Mouse (Mus musculus) intestine, embryonic 14.5 days (tissue): Measurements from ENCODE around the gene Atoh7. TPM values are rescaled to one million over a fixed set of nuclear protein-coding genes. Genes with fewer than 3 reads are reported as not detected.
A peak's percentile ranks its signal among the peaks of the same experiment; 100 is the strongest.

Experiments used
- ATAC-seq: fragments of 200-750 bp; cut with Nextera tagmentation; replicated peaks from 2 replicates; pipeline ENCODE4 v1.8.0; 2017; ENCODE audit warnings: low read depth, moderate number of reproducible peaks, moderate TSS enrichment, moderate library complexity; ENCODE audit not compliant: low FRiP score, low TSS enrichment
- DNase-seq: peaks from one replicate; pipeline ENCODE4 v3.0.0-alpha.2; 2018; ENCODE audit warnings: low spot score
- H3K27ac ChIP-seq: fragments of 300-500 bp; sonication (generic); 2 replicates; pipeline ENCODE4 v1.5.1; 2014; ENCODE audit warnings: low read depth, mild to moderate bottlenecking, control low read depth
- H3K27me3 ChIP-seq: fragments of 300-500 bp; sonication (generic); replicated peaks from 2 replicates; pipeline ENCODE4 v1.6.1; 2014; ENCODE audit warnings: low read length, control low read depth; ENCODE audit not compliant: control insufficient read depth, insufficient read depth
- H3K36me3 ChIP-seq: fragments of 300-500 bp; sonication (generic); 2 replicates; pipeline ENCODE4 v1.6.1; 2014; ENCODE audit warnings: low read length, control low read depth; ENCODE audit not compliant: control insufficient read depth, insufficient read depth
- H3K4me1 ChIP-seq: fragments of 300-500 bp; sonication (generic); replicated peaks from 2 replicates; pipeline ENCODE4 v1.6.1; 2014; ENCODE audit warnings: low read length, control low read depth, mixed read lengths; ENCODE audit not compliant: control insufficient read depth, insufficient read depth
- H3K4me2 ChIP-seq: fragments of 300-500 bp; sonication (generic); 2 replicates; pipeline ENCODE4 v1.6.1; 2014; ENCODE audit warnings: low read length
- H3K4me3 ChIP-seq: fragments of 300-500 bp; sonication (generic); 2 replicates; pipeline ENCODE4 v1.5.1; 2014; ENCODE audit warnings: low read depth, low read length, control low read depth, mixed read lengths
- H3K9ac ChIP-seq: fragments of 300-500 bp; sonication (generic); 2 replicates; pipeline ENCODE4 v1.6.1; 2014; ENCODE audit warnings: mild to moderate bottlenecking, low read length
- H3K9me3 ChIP-seq: fragments of 300-500 bp; sonication (generic); 2 replicates; pipeline ENCODE4 v1.6.1; 2016; ENCODE audit warnings: low read length, control low read depth; ENCODE audit not compliant: control insufficient read depth
- WGBS: fragments of 180-500 bp; shearing (Covaris S2); extraction: QIAGEN DNeasy Blood & Tissue Kit; methylation state at CpG from one replicate; pipeline ENCODE4 v1.1.7; 2014; 5-methylcytosine and 5-hydroxymethylcytosine counted together
- polyA plus RNA-seq: library from polyadenylated mRNA; unstranded; fragments of >200 nt; fragmentation: Nextera tagmentation; extraction: Ambion mirVana; gene quantifications from 2 replicates; pipeline ENCODE4 v1.2.1, GENCODE M21; 2014

The Atoh7 gene
- polyA plus RNA-seq, 1 experiment from 2014 or later: 0.11 TPM

GRCm38 (mm10) chr10:63061266-63061665 lies 38.2 kb upstream of the Atoh7 start:
- Histone ChIP-seq H3K27ac (no peak overlapping the region), H3K4me1 (no peaks in the 10 kb centered on the region), H3K4me2 (no peak overlapping the region), H3K36me3 (no peaks in the 10 kb centered on the region), H3K9me3 (no peaks in the 10 kb centered on the region), H3K27me3 (no peaks in the 10 kb centered on the region), H3K9ac (no peak overlapping the region), H3K4me3 (no peak overlapping the region)
- DNase-seq (no peak), ATAC-seq (no peak)
- 67% methylated on average over 12 of the region's 12 CpGs for WGBS

- Histone ChIP-seq H3K27me3 (no peaks in the 10 kb centered on the region), H3K4me1 (no peaks in the 10 kb centered on the region), H3K27ac (no peak overlapping the region), H3K4me2 (no peak overlapping the region), H3K9ac (no peak overlapping the region), H3K4me3 (no peak overlapping the region), H3K9me3 (no peaks in the 10 kb centered on the region), H3K36me3 (no peaks in the 10 kb centered on the region)
- ATAC-seq (no peak), DNase-seq (no peak)
- 89% methylated on average over 5 of the region's 5 CpGs for WGBS
Observed at GRCm38 (mm10) chr10:63062696-63063095, 36.8 kb upstream of the Atoh7 start.

- H3K27me3 ChIP-seq: no peaks in the 10 kb centered on the region
- no peak for DNase-seq
- no peak overlapping the region for H3K4me2 ChIP-seq
- ATAC-seq: no peak
- 80% methylated on average over 7 of the region's 7 CpGs for WGBS
- H3K4me1 ChIP-seq: no peaks in the 10 kb centered on the region
- H3K9me3 ChIP-seq: no peaks in the 10 kb centered on the region
- no peak overlapping the region for H3K9ac ChIP-seq
- H3K36me3 ChIP-seq: no peaks in the 10 kb centered on the region
- no peak overlapping the region for H3K27ac ChIP-seq
- H3K4me3 ChIP-seq: no peak overlapping the region
Observed at GRCm38 (mm10) chr10:63063365-63063764, 36.1 kb upstream of the Atoh7 start.

GRCm38 (mm10) chr10:63064516-63064915 lies 34.9 kb upstream of the Atoh7 start:
- Histone ChIP-seq H3K9ac (no peak overlapping the region), H3K4me3 (no peak overlapping the region), H3K27me3 (no peaks in the 10 kb centered on the region), H3K9me3 (0 out of 2 replicates have a peak, but pooled peaks cover 3% of the 10 kb centered on the region), H3K27ac (no peak overlapping the region), H3K4me1 (no peaks in the 10 kb centered on the region), H3K36me3 (no peaks in the 10 kb centered on the region), H3K4me2 (no peak overlapping the region)
- ATAC-seq: no peak
- DNase-seq: no peak
- 80% methylated on average over 9 of the region's 9 CpGs for WGBS

- Histone ChIP-seq H3K4me1 (no peaks in the 10 kb centered on the region), H3K9me3 (0 out of 2 replicates have a peak, but pooled peaks cover 3% of the 10 kb centered on the region), H3K4me2 (no peak overlapping the region), H3K36me3 (no peaks in the 10 kb centered on the region), H3K4me3 (no peak overlapping the region), H3K27me3 (no peaks in the 10 kb centered on the region), H3K27ac (no peak overlapping the region), H3K9ac (no peak overlapping the region)
- DNase-seq (no peak), ATAC-seq (no peak)
- WGBS: 64% methylated on average over 8 of the region's 8 CpGs
Observed at GRCm38 (mm10) chr10:63065561-63065960, 33.9 kb upstream of the Atoh7 start.

- Histone ChIP-seq H3K27ac (no peak overlapping the region), H3K4me3 (no peak overlapping the region), H3K9ac (no peak overlapping the region), H3K36me3 (no peaks in the 10 kb centered on the region), H3K27me3 (no peaks in the 10 kb centered on the region), H3K4me2 (no peak overlapping the region), H3K9me3 (0 out of 2 replicates have a peak, but pooled peaks cover 3% of the 10 kb centered on the region), H3K4me1 (no peaks in the 10 kb centered on the region)
- DNase-seq (peak; percentile 82), ATAC-seq (no peak; the same call in 1 of the 2 replicates)
- WGBS: 9% methylated on average over 5 of the region's 5 CpGs
Observed at GRCm38 (mm10) chr10:63065988-63066387, 33.5 kb upstream of the Atoh7 start.

GRCm38 (mm10) chr10:63086304-63086703 lies 13.1 kb upstream of the Atoh7 start:
- Histone ChIP-seq H3K9ac (no peak overlapping the region), H3K9me3 (no peaks in the 10 kb centered on the region), H3K27me3 (no peaks in the 10 kb centered on the region), H3K4me3 (no peak overlapping the region), H3K4me1 (no peaks in the 10 kb centered on the region), H3K36me3 (no peaks in the 10 kb centered on the region), H3K4me2 (no peak overlapping the region), H3K27ac (no peak overlapping the region)
- DNase-seq (no peak), ATAC-seq (no peak)
- 67% methylated on average over 10 of the region's 10 CpGs for WGBS

GRCm38 (mm10) chr10:63089103-63089757 lies 10.2 kb upstream of the Atoh7 start:
- Histone ChIP-seq H3K4me1 (no peaks in the 10 kb centered on the region), H3K4me3 (peak overlapping the region; percentile 30; the same call in 1 of the 2 replicates), H3K9me3 (no peaks in the 10 kb centered on the region), H3K27me3 (no peaks in the 10 kb centered on the region), H3K4me2 (peak overlapping the region; percentile 51), H3K27ac (no peak overlapping the region), H3K9ac (no peak overlapping the region), H3K36me3 (no peaks in the 10 kb centered on the region)
- WGBS: 49% methylated on average over 8 of the region's 8 CpGs
- ATAC-seq (no peak), DNase-seq (no peak)
